Mouse (Mus musculus): ENCODE results near the gene Nisch. TPM values are rescaled to one million over a fixed set of nuclear protein-coding genes. Genes with fewer than 3 reads are reported as not detected.
A peak's percentile ranks its signal among the peaks of the same experiment; 100 is the strongest.

Nisch gene
- polyA plus RNA-seq, 1 experiment from 2014 or later = 322 TPM

- DNase-seq (ENCODE audit: low spot score) = no peak
- H3K4me1 ChIP-seq (ENCODE audit: control insufficient read depth, insufficient read depth, low read length) = peaks cover 18% of the 10 kb centered on the region
- no peak for ATAC-seq (ENCODE audit: insufficient read depth, low FRiP score, low TSS enrichment)
- H3K9me3 ChIP-seq (ENCODE audit: control insufficient read depth, low read length) = no peaks in the 10 kb centered on the region
- peaks cover 41% of the 10 kb centered on the region for H3K36me3 ChIP-seq (ENCODE audit: control insufficient read depth, insufficient read depth, low read length)
- no peak overlapping the region for H3K4me2 ChIP-seq (ENCODE audit: low read depth)
- no peak overlapping the region for H3K4me3 ChIP-seq (ENCODE audit: low read depth, low read length)
- WGBS = 93% methylated on average over 25 of the region's 25 CpGs
- no peak overlapping the region for H3K9ac ChIP-seq (ENCODE audit: low read length)
- H3K27me3 ChIP-seq (ENCODE audit: control insufficient read depth, insufficient read depth, low read length) = no peaks in the 10 kb centered on the region
- H3K27ac ChIP-seq (ENCODE audit: low read depth, low read length) = no peak overlapping the region
Measured at GRCm38 (mm10) chr14:31134015-31135000, 82.4 kb downstream of the Nisch start.

- H3K27me3 ChIP-seq (ENCODE audit: control insufficient read depth, insufficient read depth, low read length) = no peaks in the 10 kb centered on the region
- 79% methylated on average over 11 of the region's 11 CpGs for WGBS
- H3K27ac ChIP-seq (ENCODE audit: low read depth, low read length) = no peak overlapping the region
- no peak overlapping the region for H3K4me3 ChIP-seq (ENCODE audit: low read depth, low read length)
- DNase-seq (ENCODE audit: low spot score) (no peak), ATAC-seq (ENCODE audit: insufficient read depth, low FRiP score, low TSS enrichment) (no peak)
- H3K36me3 ChIP-seq (ENCODE audit: control insufficient read depth, insufficient read depth, low read length) = peaks cover 30% of the 10 kb centered on the region
- peaks cover 18% of the 10 kb centered on the region for H3K4me1 ChIP-seq (ENCODE audit: control insufficient read depth, insufficient read depth, low read length)
- H3K9me3 ChIP-seq (ENCODE audit: control insufficient read depth, low read length) = no peaks in the 10 kb centered on the region
- H3K4me2 ChIP-seq (ENCODE audit: low read depth) = no peak overlapping the region
- no peak overlapping the region for H3K9ac ChIP-seq (ENCODE audit: low read length)
Measured at GRCm38 (mm10) chr14:31133023-31133665, 83.6 kb downstream of the Nisch start.

GRCm38 (mm10) chr14:31132491-31132975, 84.2 kb downstream of the Nisch start:
- Histone ChIP-seq H3K4me1 (ENCODE audit: control insufficient read depth, insufficient read depth, low read length) (peaks cover 18% of the 10 kb centered on the region), H3K4me2 (ENCODE audit: low read depth) (peak overlapping the region; percentile 93), H3K27me3 (ENCODE audit: control insufficient read depth, insufficient read depth, low read length) (no peaks in the 10 kb centered on the region), H3K9me3 (ENCODE audit: control insufficient read depth, low read length) (no peaks in the 10 kb centered on the region), H3K27ac (ENCODE audit: low read depth, low read length) (no peak overlapping the region), H3K36me3 (ENCODE audit: control insufficient read depth, insufficient read depth, low read length) (peaks cover 24% of the 10 kb centered on the region), H3K9ac (ENCODE audit: low read length) (no peak overlapping the region; the same call in 1 of the 2 replicates), H3K4me3 (ENCODE audit: low read depth, low read length) (peak overlapping the region; percentile 95)
- no peak for ATAC-seq (ENCODE audit: insufficient read depth, low FRiP score, low TSS enrichment)
- 88% methylated on average over 7 of the region's 7 CpGs for WGBS
- DNase-seq (ENCODE audit: low spot score) = no peak

- Histone ChIP-seq H3K9ac (ENCODE audit: low read length) (peak overlapping the region; percentile 90), H3K4me2 (ENCODE audit: low read depth) (peak overlapping the region; percentile 93), H3K36me3 (ENCODE audit: control insufficient read depth, insufficient read depth, low read length) (peaks cover 21% of the 10 kb centered on the region), H3K4me1 (ENCODE audit: control insufficient read depth, insufficient read depth, low read length) (peaks cover 22% of the 10 kb centered on the region), H3K9me3 (ENCODE audit: control insufficient read depth, low read length) (no peaks in the 10 kb centered on the region), H3K27me3 (ENCODE audit: control insufficient read depth, insufficient read depth, low read length) (no peaks in the 10 kb centered on the region), H3K4me3 (ENCODE audit: low read depth, low read length) (peak overlapping the region; percentile 95), H3K27ac (ENCODE audit: low read depth, low read length) (no peak overlapping the region)
- ATAC-seq (ENCODE audit: insufficient read depth, low FRiP score, low TSS enrichment) = no peak
- DNase-seq (ENCODE audit: low spot score) = no peak
- 8% methylated on average over 6 of the region's 6 CpGs for WGBS
Measured at GRCm38 (mm10) chr14:31132031-31132430, 84.7 kb downstream of the Nisch start.

- peak; percentile 16 for ATAC-seq (ENCODE audit: insufficient read depth, low FRiP score, low TSS enrichment)
- 0% methylated on average over 43 of the region's 43 CpGs for WGBS
Measured at GRCm38 (mm10) chr14:31131272-31131821, 85.4 kb downstream of the Nisch start.

GRCm38 (mm10) chr14:31130236-31131220, 86.2 kb downstream of the Nisch start, which contains the start of gene Nt5dc2:
TSS of gene Nt5dc2 (plus strand) at chr14:31131053.
- H3K4me1 ChIP-seq (ENCODE audit: control insufficient read depth, insufficient read depth, low read length) = peaks cover 22% of the 10 kb centered on the region
- 6% methylated on average over 52 of the region's 63 CpGs for WGBS
- peak; percentile 88 for ATAC-seq (ENCODE audit: insufficient read depth, low FRiP score, low TSS enrichment)

More at GRCm38 (mm10) chr14:31131272-31131821, 85.4 kb downstream of the Nisch start:
- peak overlapping the region; percentile 95 for H3K4me3 ChIP-seq (ENCODE audit: low read depth, low read length)
- H3K9me3 ChIP-seq (ENCODE audit: control insufficient read depth, low read length) = no peaks in the 10 kb centered on the region
- H3K4me2 ChIP-seq (ENCODE audit: low read depth) = peak overlapping the region; percentile 93
- peaks cover 14% of the 10 kb centered on the region for H3K36me3 ChIP-seq (ENCODE audit: control insufficient read depth, insufficient read depth, low read length)
- peak overlapping the region; percentile 87; the same call in 1 of the 2 replicates for H3K27ac ChIP-seq (ENCODE audit: low read depth, low read length)
- H3K9ac ChIP-seq (ENCODE audit: low read length) = peak overlapping the region; percentile 90
- peaks cover 22% of the 10 kb centered on the region for H3K4me1 ChIP-seq (ENCODE audit: control insufficient read depth, insufficient read depth, low read length)
- peak; percentile 56 for DNase-seq (ENCODE audit: low spot score)
- no peaks in the 10 kb centered on the region for H3K27me3 ChIP-seq (ENCODE audit: control insufficient read depth, insufficient read depth, low read length)

GRCm38 (mm10) chr14:31129326-31130235, 87.2 kb downstream of the Nisch start:
- no peaks in the 10 kb centered on the region for H3K27me3 ChIP-seq (ENCODE audit: control insufficient read depth, insufficient read depth, low read length)
- DNase-seq (ENCODE audit: low spot score) = no peak
- WGBS = 71% methylated on average over 15 of the region's 15 CpGs
- H3K27ac ChIP-seq (ENCODE audit: low read depth, low read length) = peak overlapping the region; percentile 87
- H3K9ac ChIP-seq (ENCODE audit: low read length) = peak overlapping the region; percentile 90
- H3K4me2 ChIP-seq (ENCODE audit: low read depth) = peak overlapping the region; percentile 36
- H3K4me1 ChIP-seq (ENCODE audit: control insufficient read depth, insufficient read depth, low read length) = peaks cover 22% of the 10 kb centered on the region
- H3K9me3 ChIP-seq (ENCODE audit: control insufficient read depth, low read length) = no peaks in the 10 kb centered on the region
- no peak for ATAC-seq (ENCODE audit: insufficient read depth, low FRiP score, low TSS enrichment)
- peaks cover under 1% of the 10 kb centered on the region; the same call in 1 of the 2 replicates for H3K36me3 ChIP-seq (ENCODE audit: control insufficient read depth, insufficient read depth, low read length)
- H3K4me3 ChIP-seq (ENCODE audit: low read depth, low read length) = peak overlapping the region; percentile 95

More at GRCm38 (mm10) chr14:31130236-31131220, 86.2 kb downstream of the Nisch start, which contains the start of gene Nt5dc2:
- H3K27ac ChIP-seq (ENCODE audit: low read depth, low read length) = peak within 1 kb of the TSS; percentile 87
- H3K9me3 ChIP-seq (ENCODE audit: control insufficient read depth, low read length) = no peaks in the 10 kb centered on the region
- peak; percentile 98 for DNase-seq (ENCODE audit: low spot score)
- H3K4me3 ChIP-seq (ENCODE audit: low read depth, low read length) = peak within 1 kb of the TSS; percentile 95
- H3K4me2 ChIP-seq (ENCODE audit: low read depth) = peak within 1 kb of the TSS; percentile 93
- peak within 1 kb of the TSS; percentile 90 for H3K9ac ChIP-seq (ENCODE audit: low read length)
- H3K36me3 ChIP-seq (ENCODE audit: control insufficient read depth, insufficient read depth, low read length) = peaks cover 6% of the 10 kb centered on the region
- H3K27me3 ChIP-seq (ENCODE audit: control insufficient read depth, insufficient read depth, low read length) = no peaks in the 10 kb centered on the region

Measured in neural tube, embryonic 11.5 days (tissue).